Mouse (Mus musculus): ENCODE measurements around the gene Olfr967.
"Not testable (repeated sequence)": the region's sequence is repeated elsewhere in the genome, so short reads cannot be mapped to it uniquely, and the experiment has no call there.

Gene Olfr967

DNA sequence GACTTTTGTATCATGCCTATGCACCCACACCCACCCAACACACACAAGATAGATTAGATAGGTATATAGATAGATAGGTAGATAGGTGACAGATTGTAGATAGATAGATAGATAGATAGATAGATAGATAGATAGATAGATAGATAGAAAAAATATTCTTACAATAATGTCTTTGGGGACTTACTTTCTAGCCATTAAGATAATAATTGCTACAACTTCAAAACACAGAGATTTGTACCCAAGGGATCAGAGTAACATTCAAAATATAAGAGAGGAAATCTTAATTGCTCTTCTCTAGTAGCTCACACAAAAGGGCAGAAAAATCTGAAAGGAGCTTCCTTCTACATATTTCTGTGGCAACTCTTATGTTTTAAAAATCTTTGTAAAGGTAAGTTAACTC, at the start of gene Olfr967:
Gene Olfr967 (plus strand): TSS at position 301 of the 400 bp plus-strand sequence.
- DNase-seq = no peak

DNA sequence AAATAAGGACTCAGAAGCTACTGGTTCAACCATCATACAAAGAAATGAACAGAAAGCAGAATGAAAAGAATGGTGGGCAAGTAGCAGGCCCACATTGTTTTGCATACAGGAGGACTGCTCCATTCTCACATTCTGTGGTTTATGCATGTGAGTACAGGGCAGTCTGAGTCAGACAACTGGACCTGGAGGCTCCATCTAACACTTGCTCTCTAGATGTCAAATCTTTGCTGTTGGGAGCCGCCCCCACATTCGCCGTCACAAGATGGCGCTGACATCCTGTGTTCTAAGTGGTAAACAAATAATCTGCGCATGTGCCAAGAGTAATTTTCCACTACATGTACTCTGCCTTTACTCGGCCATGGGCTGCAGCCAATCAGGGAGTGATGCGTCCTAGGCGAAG, 44.9 kb upstream of the Olfr967 start:
- not testable (repeated sequence) for DNase-seq

DNA sequence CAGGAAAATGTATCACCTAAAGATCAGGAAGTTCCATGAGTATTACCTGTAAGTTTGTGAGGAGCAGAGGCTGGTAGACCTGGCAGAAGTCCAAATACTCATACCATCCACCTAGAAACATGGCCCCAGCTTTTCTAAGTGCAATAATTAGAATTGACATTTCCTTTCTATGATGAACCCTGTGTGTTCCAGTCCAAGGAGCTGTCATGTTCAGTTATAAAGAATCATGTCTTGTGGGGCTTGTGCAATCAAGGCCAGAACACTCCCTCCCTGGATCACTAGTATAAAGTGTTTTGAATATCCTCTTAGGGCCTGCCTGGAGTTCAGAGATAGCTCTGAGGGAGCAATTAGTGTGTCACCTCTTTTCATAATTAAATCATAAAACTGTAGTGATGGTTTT, 39.0 kb upstream of the Olfr967 start, which contains the start of gene Olfr149:
Gene Olfr149 (minus strand): TSS at position 101 of the 400 bp plus-strand sequence.
- DNase-seq = no peak

DNA sequence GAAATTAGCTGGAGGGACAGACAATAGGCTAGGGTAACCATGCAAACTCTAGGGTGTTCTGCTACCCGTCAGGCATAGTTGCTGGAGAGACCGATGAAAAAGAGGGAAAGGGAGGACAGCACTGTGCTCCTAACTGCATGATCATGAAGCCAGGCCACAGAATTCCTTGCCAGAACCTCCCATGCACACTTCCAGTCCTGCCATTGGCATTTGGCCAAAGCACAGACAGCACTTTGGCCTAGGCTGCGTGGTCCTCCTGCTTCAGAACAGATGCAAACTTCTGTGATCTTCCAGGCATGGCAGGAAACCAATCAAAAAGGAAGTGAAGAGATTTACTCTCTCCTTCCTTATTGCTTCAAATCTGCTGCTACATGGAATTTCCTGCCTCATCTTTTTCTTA, 37.1 kb upstream of the Olfr967 start:
- DNase-seq = no peak

DNA sequence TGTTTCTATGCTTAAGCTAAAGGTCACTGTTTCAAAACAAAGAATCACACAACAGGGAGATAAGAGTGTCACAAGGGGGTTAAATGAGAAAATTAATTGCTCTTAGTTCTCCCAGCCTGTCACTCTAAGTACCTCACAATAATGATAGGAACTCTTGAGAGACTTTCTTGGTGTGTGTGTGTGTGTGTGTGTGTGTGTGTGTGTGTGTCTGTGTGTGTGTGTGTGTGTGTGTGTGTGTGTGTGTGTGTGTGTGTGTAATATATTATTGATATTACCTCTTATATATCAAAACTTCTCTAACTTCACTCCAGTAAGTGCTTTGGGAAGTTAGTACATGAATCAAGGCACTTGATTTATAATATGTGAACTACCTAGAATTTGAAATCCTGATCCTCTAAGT, 35.0 kb upstream of the Olfr967 start, which contains the start of gene Olfr965:
Gene Olfr965 (plus strand): TSS at position 301 of the 400 bp plus-strand sequence.
- DNase-seq = no peak

DNA sequence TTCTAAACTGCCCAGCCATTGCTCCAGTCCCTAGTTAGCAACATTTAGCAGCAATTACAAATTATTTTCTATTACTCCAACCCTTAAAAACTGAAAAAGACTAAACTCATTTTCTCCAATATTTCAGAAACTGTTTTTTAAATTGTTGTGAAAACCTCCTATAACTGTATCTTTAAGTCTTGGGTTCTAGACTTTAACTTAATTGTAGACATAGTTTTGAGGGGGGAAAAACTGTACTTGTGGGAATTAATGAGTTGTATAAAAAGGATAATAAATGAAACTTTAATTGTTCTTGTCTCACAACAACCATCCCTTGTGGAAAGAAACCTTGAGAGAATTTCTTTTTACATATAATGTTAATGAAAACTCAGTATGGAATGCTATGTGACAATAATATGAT, 15.4 kb upstream of the Olfr967 start, which contains the start of gene Olfr150:
Gene Olfr150 (plus strand): TSS at position 301 of the 400 bp plus-strand sequence.
- no peak for DNase-seq

DNA sequence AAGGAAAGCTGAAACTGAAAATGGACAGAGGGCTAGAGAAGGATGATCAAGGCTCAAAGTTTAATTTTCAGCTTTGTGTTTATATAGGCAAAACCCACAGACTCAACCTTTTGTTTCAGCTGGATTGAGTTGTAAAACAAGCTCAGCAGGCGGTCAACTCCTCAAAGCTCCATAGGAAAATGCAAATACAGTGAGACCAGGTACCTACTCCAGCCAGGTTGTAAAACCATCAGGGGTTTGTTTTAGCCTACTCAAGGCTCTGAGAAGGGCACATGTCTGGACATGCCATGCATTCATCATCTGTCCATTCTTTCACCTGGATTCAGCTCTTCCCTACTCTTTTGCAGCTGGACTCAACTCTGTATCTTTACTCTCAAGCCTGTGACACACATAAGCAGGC, 5.3 kb upstream of the Olfr967 start:
- no peak for DNase-seq

DNA sequence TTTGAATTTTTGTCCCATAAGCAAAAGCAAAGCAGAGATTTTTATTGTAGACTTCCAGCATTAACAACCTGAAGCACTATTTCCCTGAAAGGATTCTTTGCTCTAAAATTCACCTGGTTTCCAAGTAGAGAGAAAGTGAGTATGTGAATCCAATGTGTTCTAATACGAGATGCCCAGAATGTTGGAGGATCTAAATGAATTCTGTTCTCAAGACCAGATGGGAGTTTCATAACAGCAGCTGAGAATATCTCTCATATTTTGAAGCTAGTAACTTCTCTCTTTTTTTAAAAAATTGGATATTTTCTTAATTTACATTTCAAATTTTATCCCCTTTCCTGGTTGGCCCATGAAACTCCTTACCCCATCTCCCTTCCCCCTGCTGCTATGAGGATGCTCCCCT, 379 bp downstream of the Olfr967 start:
- DNase-seq = no peak

DNA sequence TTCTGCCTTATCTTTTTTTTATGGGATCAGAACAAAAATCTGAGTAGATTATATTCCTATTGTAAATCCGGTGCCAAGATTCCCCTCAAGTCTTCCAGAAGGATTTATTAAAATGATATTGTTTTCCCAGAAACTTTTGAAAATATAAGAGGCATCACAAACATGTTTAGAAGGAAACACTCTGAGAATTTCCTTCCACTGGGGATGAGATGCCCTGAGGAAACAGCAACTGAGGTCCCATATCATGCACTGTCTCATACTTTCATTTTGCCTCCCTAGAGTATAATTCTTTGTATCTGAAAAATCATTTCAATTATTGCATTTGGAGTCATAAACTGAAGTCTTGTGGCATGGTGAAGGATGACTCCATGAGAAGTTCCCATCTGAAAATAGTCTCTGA, 37.1 kb downstream of the Olfr967 start, which contains the start of gene Olfr968:
Gene Olfr968 (minus strand): TSS at position 101 of the 400 bp plus-strand sequence.
- no peak for DNase-seq

DNA sequence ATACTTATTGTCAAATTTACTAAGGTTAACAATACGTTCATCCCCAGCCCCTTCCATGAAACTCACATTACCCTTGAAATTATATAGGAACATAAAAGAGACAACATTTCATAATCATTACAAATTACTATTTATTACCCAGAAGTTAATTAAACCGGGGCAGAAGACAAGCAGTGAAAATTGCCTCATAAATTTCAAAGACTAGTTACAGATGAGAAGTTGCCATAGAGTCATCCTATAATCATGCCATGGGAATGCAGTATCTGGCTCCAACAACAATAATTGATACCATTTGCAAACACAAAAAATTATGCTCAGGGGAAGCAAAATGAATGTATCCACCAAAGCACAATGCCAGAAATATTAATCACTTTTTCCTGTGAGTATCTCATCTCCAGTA, 44.5 kb downstream of the Olfr967 start, which contains the start of gene Olfr969:
Gene Olfr969 (plus strand): TSS at position 388 of the 400 bp plus-strand sequence.
- no peak for DNase-seq
